Mouse (Mus musculus) kidney, adult 2 months (tissue): ENCODE measurements around the gene Shank2. TPM values are rescaled to one million over a fixed set of nuclear protein-coding genes. Genes with fewer than 3 reads are reported as not detected.

Experiments used
- DNase-seq: peaks from one replicate; pipeline ENCODE4 v3.0.0; 2021
- H3K27ac ChIP-seq: fragments of 200-500 bp; 2 replicates; pipeline ENCODE4 v1.5.1; 2012; ENCODE audit warnings: low read depth, low read length, control low read depth, inconsistent platforms; ENCODE audit not compliant: insufficient read depth
- H3K27me3 ChIP-seq: fragments of 200-500 bp; replicated peaks from 2 replicates; pipeline ENCODE4 v1.6.1; 2012; ENCODE audit warnings: mild to moderate bottlenecking, moderate library complexity, low read length, inconsistent platforms; ENCODE audit not compliant: control insufficient read depth, insufficient read depth
- H3K36me3 ChIP-seq: fragments of 200-500 bp; 2 replicates; pipeline ENCODE4 v1.6.1; 2012; ENCODE audit warnings: mild to moderate bottlenecking, moderate library complexity, low read length, inconsistent platforms; ENCODE audit not compliant: control insufficient read depth, insufficient read depth
- H3K4me1 ChIP-seq: fragments of 200-500 bp; 2 replicates; pipeline ENCODE4 v1.6.1; 2011; ENCODE audit warnings: low read length; ENCODE audit not compliant: control insufficient read depth, insufficient read depth
- H3K4me3 ChIP-seq: fragments of 200-500 bp; 2 replicates; pipeline ENCODE4 v1.5.1; 2011; ENCODE audit warnings: mild to moderate bottlenecking, low read depth, low read length, control low read depth; ENCODE audit not compliant: insufficient read depth
- CTCF ChIP-seq: fragments of 200-500 bp; conservative IDR thresholded peaks from 2 replicates; pipeline ENCODE4 v1.5.1; 2011; ENCODE audit warnings: low read depth, mild to moderate bottlenecking, control low read depth, low read length, moderate library complexity, mixed read lengths; ENCODE audit not compliant: insufficient read depth, insufficient read length
- POLR2A ChIP-seq: fragments of 200-500 bp; IDR thresholded peaks from one replicate; pipeline ENCODE4 v1.6.1; 2011; ENCODE audit warnings: low read depth, low read length, control low read depth
- WGBS: fragments of 180-500 bp; shearing (Covaris S2); methylation state at CpG from one replicate; pipeline ENCODE4 v1.1.7; 2018; 5-methylcytosine and 5-hydroxymethylcytosine counted together
- polyA plus RNA-seq: library from polyadenylated mRNA; depleted of rRNA; stranded (reverse); fragments of >200 nt; gene quantifications from 2 replicates; pipeline ENCODE4 v1.2.3, GENCODE M21; 2012

The Shank2 gene
- polyA plus RNA-seq, 1 experiment: 16.1 TPM

GRCm38 (mm10) chr7:144176234-144176730, 174.6 kb downstream of the Shank2 start:
- Histone ChIP-seq H3K4me1 (no peaks in the 10 kb centered on the region), H3K4me3 (no peak overlapping the region), H3K27ac (no peak overlapping the region), H3K27me3 (no peaks in the 10 kb centered on the region), H3K36me3 (no peaks in the 10 kb centered on the region)
- TF ChIP-seq CTCF (no peak), POLR2A (no peak)
- 45% methylated on average over 3 of the region's 3 CpGs for WGBS
- DNase-seq: peak; percentile 29

GRCm38 (mm10) chr7:144179436-144179835, 177.7 kb downstream of the Shank2 start:
- no peaks in the 10 kb centered on the region for H3K27me3 ChIP-seq
- H3K27ac ChIP-seq: no peak overlapping the region
- no peak for TF ChIP-seq CTCF
- TF ChIP-seq POLR2A: no peak
- H3K36me3 ChIP-seq: no peaks in the 10 kb centered on the region
- WGBS: 91% methylated on average over 6 of the region's 6 CpGs
- no peaks in the 10 kb centered on the region for H3K4me1 ChIP-seq
- DNase-seq: no peak
- H3K4me3 ChIP-seq: no peak overlapping the region

DNA sequence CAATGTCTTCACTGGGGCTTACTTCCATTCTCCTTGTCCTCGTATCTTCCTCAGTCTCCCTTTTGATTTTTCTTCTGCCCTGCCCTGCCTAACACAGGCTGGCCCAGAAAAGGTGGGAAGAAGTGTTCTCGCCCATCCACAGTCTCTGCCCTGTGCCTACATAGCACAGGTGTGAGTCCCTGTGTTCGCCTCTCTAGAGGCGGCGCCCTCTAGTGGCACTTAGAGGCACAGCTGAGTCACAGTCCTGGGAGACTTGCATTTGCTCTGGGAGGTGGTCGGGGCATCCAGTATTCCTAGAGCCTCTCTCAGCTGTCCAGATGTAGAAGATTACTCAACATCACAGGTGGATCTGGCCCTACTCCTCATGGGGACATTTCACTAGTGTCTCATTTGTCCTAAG, 179.2 kb downstream of the Shank2 start:
- Histone ChIP-seq H3K27me3 (no peaks in the 10 kb centered on the region), H3K27ac (no peak overlapping the region), H3K4me3 (no peak overlapping the region), H3K4me1 (no peaks in the 10 kb centered on the region), H3K36me3 (no peaks in the 10 kb centered on the region)
- DNase-seq: peak; percentile 46
- TF ChIP-seq CTCF: peak; percentile 78
- no peak for TF ChIP-seq POLR2A
- 23% methylated on average over 6 of the region's 6 CpGs for WGBS

DNA sequence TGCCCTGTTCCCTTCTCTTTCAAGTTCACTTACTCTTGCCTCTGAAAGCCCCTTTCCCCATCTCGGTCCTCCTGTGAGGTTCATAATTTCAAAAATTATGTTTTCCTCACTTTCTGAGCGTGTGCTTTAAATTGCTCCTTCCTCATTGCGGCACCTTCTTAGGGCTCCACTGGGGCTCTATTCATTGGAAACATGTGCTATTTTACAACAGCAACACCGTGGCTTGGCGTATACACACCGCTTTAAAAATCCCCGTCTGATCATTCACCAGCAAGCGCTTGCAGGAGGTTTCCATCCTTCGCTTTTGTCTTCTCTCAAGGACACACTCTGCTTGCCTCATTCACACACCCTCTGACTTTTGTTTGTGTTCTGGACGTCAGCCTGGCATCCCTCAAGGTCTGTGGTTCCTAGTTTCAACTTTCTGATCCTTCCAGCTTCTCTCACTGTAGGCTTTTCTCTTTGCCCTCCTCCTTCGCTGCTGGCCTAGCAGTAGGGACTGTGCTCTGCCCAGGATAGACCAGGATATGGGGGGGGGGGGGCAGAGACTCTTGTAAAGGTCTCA, 186.2 kb downstream of the Shank2 start:
- Histone ChIP-seq H3K27me3 (no peaks in the 10 kb centered on the region), H3K27ac (no peak overlapping the region), H3K4me3 (no peak overlapping the region), H3K36me3 (no peaks in the 10 kb centered on the region), H3K4me1 (no peaks in the 10 kb centered on the region)
- 85% methylated on average over 11 of the region's 11 CpGs for WGBS
- no peak for DNase-seq
- TF ChIP-seq CTCF (no peak), POLR2A (no peak)

GRCm38 (mm10) chr7:144189446-144189845, 187.7 kb downstream of the Shank2 start:
- H3K4me3 ChIP-seq: no peak overlapping the region
- H3K36me3 ChIP-seq: no peaks in the 10 kb centered on the region
- no peak for TF ChIP-seq POLR2A
- no peak for TF ChIP-seq CTCF
- 75% methylated on average over 4 of the region's 4 CpGs for WGBS
- DNase-seq: no peak
- H3K4me1 ChIP-seq: no peaks in the 10 kb centered on the region
- no peaks in the 10 kb centered on the region for H3K27me3 ChIP-seq
- H3K27ac ChIP-seq: no peak overlapping the region

GRCm38 (mm10) chr7:144198491-144198890, 196.8 kb downstream of the Shank2 start:
- no peak for TF ChIP-seq POLR2A
- TF ChIP-seq CTCF: no peak
- H3K27ac ChIP-seq: no peak overlapping the region
- 87% methylated on average over 2 of the region's 2 CpGs for WGBS
- H3K4me1 ChIP-seq: no peaks in the 10 kb centered on the region
- no peaks in the 10 kb centered on the region for H3K27me3 ChIP-seq
- DNase-seq: no peak
- H3K36me3 ChIP-seq: no peaks in the 10 kb centered on the region
- H3K4me3 ChIP-seq: no peak overlapping the region

GRCm38 (mm10) chr7:144202017-144202682, 200.4 kb downstream of the Shank2 start:
- H3K27me3 ChIP-seq: no peaks in the 10 kb centered on the region
- H3K27ac ChIP-seq: no peak overlapping the region
- no peak overlapping the region for H3K4me3 ChIP-seq
- no peak for TF ChIP-seq POLR2A
- TF ChIP-seq CTCF: no peak
- DNase-seq: no peak
- no peaks in the 10 kb centered on the region for H3K4me1 ChIP-seq
- WGBS: 65% methylated on average over 7 of the region's 7 CpGs
- no peaks in the 10 kb centered on the region for H3K36me3 ChIP-seq
